Mouse (Mus musculus): Measurements from ENCODE around the gene Cutc.

Gene Cutc

GRCm38 (mm10) chr19:43793951-43794350 is 41.2 kb downstream of the Cutc start:
- DNase-seq (ENCODE audit: inconsistent age in 2 of 2, low spot score in 1 of 2): no peak

GRCm38 (mm10) chr19:43795511-43795910 is 42.7 kb downstream of the Cutc start:
- no peak for DNase-seq (ENCODE audit: inconsistent age in 2 of 2, low spot score in 1 of 2)

GRCm38 (mm10) chr19:43797216-43797615 is 44.4 kb downstream of the Cutc start:
- peak; percentile 58 to 88 for DNase-seq (ENCODE audit: inconsistent age in 2 of 2, low spot score in 1 of 2)

GRCm38 (mm10) chr19:43801427-43802051 is 48.7 kb downstream of the Cutc start:
- DNase-seq (ENCODE audit: inconsistent age in 2 of 2, low spot score in 1 of 2): no peak

GRCm38 (mm10) chr19:43803866-43804265 is 51.1 kb downstream of the Cutc start:
- no peak for DNase-seq (ENCODE audit: inconsistent age in 2 of 2, low spot score in 1 of 2)

GRCm38 (mm10) chr19:43809331-43809730 is 56.5 kb downstream of the Cutc start:
- DNase-seq (ENCODE audit: inconsistent age in 2 of 2, low spot score in 1 of 2): no peak

- DNase-seq (ENCODE audit: inconsistent age in 2 of 2, low spot score in 1 of 2): no peak
Observed at GRCm38 (mm10) chr19:43811419-43811818, 58.6 kb downstream of the Cutc start.

- DNase-seq (ENCODE audit: inconsistent age in 2 of 2, low spot score in 1 of 2): no peak
Observed at GRCm38 (mm10) chr19:43813315-43813714, 60.5 kb downstream of the Cutc start.

- DNase-seq (ENCODE audit: inconsistent age in 2 of 2, low spot score in 1 of 2): peak; percentile 63 to 84
Observed at GRCm38 (mm10) chr19:43815661-43816414, 63.0 kb downstream of the Cutc start.
